Mouse (Mus musculus) fibroblast of lung, adult 2 months (primary cell): ENCODE results near the gene Sh3rf1.

Experiments
- DNase-seq: peaks from one replicate; pipeline ENCODE4 v3.0.0-alpha.2; 2011; ENCODE audit warnings: low read depth

Gene Sh3rf1

DNA sequence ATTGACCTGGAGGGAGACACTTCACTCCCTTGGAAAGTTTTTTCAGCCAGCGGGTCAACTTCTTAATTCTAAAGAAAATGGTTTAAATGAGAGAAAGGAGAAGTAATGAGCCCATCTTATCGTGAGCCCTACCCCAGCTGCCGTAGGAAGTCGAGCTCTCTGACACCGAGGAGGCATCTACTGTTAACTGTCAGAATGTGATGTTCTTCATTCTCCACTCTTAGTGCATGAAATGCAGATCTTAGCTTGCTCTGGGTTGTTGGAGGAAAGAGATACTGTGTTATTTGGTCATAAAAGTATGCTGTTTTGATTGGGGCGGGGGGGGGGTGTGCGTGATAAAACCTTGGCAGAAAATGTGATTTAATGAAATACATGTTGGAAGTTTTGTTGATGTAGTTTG, 62.7 kb downstream of the Sh3rf1 start:
- no peak for DNase-seq

DNA sequence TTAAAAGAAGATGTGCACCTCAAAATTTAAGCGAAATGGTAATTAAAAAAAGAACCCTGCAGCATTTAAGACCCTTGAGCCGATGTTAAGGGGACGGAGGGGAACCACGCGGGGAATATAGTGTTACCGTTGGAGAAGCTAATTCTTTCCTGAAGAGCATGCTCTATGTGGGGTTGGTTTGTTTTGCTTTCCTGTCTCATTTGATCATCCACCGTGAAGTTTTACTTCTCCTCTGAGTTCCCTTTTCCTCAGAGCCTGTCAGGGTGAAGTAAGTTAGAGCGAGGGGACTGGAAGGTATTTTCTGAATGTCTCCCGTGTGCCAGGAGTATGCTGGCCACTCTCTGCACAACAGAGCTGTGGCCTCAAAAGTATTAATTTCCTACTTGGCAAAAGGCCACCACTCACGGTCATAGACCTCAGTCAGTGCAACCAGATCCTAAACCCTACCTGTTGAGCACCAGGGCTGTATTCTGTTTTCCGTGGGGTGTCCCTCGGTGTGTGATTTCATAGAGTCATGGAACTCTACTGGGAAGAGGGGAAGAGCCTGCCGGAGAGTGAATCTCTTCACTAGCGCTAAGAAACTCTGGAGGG, 63.2 kb downstream of the Sh3rf1 start:
- no peak for DNase-seq

DNA sequence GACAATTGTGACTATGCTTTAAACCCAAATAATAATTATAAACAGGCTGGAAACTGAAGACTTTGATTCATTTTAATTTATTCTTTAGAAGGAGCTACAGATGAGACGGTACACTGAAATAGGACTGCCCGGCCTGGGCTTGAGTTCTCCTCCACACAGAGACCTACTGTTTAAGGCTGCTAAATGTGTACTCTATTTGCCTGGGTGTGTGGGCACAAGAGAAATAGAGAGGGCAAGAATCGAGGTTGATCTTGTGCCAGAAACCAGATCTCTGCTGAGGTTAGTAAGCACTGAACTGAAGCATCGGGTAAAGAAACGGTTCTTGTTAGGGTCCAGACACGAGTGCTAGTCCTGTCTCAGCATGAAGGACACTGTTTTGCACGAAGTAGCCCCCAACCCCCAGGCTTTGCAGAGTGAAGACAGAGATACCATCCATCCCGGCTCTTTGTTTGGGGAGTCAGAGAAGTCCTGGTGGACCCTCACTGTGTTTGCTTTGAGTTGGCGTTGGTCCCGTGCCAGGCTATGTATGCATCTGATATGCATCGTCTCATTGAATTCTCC, 64.4 kb downstream of the Sh3rf1 start:
- no peak for DNase-seq

DNA sequence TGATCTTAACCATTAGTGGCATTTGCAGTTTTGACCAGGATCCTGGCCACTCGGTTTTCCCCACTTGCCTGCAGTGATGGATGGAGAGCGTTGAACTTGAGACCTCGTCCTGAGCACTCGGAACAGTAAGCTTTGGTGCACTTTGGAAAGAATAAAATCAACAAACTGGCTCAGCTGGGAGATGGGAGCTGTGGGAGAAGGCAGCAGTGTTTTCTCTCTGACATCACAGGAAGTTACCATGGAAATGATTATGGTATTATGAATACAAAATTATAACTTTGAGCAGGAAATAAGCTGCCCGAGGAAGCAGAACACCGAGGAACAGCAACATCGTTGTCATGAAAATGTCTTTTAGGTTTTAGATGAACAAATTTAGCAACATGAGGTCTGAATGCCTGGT, 65.0 kb downstream of the Sh3rf1 start:
- peak; percentile 75 for DNase-seq

DNA sequence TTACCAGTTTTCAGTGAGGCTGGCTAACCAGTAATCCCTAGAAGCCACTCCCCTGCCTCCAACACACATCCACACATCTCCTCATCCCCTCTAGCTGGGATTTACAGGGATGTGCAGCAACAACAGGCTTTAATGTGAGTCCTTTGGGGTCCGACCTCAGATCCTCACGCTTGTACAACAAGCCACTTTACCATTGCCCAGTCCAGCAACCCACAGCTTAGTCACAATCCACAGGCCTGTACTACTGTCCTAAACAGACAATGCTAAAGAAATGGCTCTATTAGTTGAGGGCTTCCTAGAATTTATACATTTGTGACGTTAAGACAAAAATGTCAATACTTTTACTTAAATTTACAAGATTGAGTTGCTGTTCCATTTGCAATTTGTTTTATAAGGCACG, 71.4 kb downstream of the Sh3rf1 start:
- no peak for DNase-seq

DNA sequence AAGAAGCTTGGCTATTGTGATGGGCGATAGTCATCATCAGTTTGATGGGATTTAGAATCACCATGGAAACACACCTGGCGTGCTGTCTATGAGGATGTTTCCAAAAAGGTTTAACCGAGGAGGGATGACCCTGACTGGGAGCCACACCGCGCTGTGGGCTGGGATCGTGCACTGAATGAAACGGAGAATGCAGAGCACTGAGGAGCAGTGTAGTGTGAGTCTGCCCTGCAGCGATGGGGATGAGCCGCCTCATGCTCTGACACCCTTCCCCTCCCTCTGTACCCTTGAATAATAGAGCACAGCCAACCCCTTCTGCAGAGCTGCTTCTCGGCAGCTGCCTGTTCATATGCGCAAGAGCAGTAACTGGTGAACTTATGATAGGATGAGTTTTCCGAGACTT, 71.8 kb downstream of the Sh3rf1 start:
- no peak for DNase-seq

DNA sequence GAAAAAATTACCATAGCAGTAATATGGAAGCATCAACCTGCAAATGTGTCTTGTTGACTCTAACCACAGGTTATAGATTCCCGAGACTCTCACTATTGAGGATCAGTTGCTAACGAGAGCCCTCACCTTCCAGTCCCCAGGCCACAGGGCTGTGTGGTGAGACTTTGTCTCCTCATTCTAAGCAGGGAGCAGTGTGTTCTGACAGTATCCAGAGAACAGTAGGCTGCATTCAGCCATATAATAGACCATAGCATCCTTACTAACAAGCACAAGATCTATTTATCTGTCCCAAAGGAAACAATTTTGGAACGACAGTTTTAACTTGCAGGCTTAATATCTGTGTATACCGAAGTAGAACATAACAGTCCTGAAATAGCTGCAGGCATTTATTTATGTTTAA, 75.2 kb downstream of the Sh3rf1 start:
- DNase-seq, result no peak

DNA sequence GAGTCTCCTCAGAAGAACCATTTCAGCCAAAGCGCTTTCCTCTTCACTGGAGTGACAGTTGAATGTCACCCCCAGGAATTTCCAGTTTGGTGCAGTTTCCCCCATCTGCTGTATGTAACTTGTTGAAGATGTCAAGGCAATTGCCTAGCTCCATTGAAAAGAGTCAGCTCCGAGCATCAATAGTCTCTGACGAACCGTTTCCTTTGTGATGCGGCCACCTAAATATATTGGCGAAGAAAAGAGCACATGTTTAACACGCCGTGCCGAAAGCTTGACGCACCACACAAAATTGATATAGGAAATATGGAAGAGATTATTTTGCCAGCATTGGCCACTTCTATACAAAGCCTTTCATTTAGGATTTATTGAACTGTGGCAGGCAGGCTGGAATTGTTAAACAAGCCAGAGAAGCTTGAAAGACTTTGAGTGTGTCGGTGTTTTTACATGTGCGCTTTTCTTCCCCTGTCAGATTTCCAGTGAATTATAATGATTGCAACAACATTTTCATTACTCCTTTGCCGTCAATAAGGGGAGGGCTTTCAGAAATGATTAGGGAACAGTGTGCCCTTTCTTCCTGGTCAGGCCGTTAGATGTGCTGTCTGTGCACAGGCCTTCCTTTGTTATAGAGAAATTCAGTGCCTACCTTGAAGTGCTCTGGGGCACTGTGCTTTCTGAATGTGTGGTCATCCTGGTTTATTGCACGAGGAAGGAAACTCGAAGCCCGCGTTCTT, 77.8 kb downstream of the Sh3rf1 start:
- no peak for DNase-seq

DNA sequence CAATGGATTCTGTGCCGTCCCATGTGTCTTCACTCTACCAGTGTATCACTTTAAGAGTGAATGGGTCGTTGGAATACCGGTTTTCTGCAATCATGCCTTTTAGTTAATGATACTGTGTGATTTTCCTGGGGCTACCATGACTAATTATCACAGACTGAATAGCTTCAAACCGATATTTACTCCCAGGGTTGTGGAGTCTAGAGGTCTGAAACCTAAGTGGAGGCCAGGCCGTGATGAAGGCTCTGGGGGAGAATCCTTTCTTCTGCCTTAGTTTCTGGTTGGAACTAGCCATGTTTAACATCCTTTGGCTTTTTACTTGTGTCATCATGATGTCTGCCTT, 78.3 kb downstream of the Sh3rf1 start:
- no peak for DNase-seq

DNA sequence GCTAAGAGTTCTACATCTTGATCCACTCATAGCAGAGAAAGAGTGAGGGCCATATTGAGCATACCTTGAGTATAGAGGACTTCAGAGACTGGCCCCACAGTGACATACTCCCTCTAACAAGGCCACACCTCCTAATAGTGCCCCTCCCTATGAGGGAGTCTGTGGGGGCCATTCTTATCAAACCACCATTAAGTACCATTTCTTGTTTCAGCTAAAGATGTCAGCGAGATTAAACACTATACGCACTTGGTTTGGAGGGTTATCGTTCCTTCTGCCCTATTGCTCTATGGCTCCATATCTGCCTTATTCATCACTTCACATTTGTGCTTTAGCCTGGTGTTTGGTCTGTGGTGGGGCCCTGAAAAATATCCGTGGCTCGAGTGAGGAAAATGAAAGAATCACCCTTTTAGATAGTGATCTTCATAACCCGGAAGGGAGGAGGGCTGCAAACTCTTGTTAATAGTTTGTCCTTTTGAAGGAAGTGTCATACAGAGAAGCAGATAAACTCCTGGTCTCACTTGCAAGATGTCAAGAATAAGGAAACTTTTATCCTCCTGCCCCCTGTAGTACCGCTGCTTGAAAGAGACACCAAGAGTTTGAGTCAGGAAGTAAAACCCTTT, 81.9 kb downstream of the Sh3rf1 start:
- no peak for DNase-seq

DNA sequence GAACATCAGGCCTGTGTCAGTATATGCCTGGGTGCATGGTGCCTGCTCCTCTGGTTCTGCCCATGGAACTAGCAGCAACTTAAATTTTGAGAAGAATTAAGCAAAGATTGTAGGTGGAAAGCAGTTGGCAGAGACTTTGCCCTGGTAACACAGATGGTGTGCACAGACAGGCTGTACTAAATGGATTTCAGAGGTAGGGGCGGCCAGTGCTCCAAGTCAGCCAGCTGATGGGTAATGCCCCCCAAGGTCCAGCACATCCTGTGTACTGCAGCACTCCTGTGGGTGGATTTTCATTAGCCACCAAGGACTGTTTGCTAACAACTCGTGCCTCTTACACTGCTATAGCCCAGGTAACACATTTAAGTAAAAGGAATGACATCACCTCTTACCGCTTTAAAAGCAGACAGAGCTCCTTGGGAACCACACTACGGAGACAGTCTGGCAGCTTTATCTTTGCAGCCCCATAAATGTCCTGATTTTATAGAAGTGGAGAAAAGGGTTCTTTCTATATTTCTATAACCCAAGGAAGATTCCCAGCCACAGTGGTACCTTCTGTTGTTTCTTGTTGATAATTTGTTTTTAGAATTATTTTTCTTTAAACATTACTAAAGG, 82.9 kb downstream of the Sh3rf1 start:
- no peak for DNase-seq

DNA sequence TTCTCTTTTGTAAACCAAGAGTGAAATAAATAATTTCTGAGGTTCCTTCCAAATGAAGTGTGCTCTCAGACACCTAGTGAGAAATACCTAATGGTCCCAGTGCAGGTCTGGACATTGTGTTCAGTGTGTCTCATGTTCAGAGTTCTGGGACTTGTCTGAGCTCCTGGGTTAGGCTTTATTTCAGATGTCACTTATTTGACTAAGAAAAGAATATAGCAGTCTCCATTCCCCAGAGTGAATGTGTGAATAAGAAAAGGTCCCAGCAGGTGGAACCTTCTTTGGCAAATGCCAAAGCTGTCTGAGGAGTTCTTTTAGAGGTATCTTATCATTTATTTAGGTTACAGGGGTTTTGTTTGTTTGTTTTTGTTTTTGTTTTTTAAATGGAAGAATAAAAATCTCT, 85.2 kb downstream of the Sh3rf1 start:
- no peak for DNase-seq

DNA sequence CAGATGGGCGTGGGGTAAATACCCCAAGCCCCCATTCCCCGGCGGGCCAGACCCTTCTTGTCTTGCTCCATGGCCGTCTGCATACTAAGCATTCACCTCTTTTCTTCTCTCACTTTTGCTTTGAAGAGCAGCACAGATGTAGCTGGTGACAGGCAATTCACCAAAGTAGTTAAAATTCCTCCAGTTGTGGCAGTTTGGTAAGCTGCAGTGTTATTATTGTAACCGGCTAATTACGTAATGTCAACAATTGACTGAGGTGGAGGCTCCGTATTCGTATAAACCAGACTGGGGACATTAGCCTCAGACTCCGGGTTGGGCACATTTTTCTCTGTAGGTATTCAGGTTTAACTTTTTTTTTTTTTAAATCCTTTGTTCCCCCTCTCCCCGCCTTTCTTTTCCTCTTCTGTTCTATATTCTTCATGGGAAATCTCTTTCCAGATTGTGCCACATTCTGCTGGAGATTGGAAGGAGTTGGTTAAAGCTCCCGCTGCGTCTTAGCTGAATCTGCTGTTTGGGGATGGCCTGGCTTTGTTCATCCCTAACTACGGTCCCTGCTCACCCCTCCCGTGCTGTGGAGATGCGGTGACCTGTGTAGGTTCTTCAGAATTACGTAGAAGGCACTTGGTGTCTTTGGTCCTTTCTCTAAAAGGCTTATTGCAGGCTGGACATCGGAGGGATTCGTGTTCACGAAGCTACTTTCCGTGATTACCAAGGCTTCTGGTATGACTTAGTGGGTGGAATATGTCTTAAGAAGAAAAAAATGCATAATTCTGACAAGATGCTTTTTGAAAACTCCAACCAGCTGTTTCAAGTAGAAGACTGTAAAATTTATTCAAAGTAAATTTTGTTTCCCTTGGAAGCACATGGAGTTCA, 86.1 kb downstream of the Sh3rf1 start:
- DNase-seq, result no peak

DNA sequence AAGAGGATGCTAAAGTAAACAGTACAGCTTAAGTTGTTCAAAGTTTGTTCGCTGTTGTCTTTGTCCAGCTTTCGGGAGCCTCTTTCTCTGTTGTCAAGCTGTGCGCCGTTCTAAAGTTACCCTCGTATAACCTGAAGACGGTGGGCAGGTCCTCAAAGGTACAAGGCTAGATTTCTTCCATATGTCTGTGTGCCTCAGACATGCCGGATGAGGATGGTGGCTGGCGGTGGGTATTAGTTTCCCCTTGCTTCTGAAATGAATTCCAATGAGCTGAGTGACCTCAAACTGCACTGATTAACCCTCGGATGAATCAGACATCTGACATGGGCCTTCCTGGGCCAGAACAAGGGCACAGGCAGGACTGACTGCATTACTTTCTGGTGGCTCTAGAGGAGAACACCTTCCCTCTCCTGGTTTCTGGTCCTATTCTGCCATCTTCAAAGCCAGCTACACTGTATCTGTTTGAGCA, 86.8 kb downstream of the Sh3rf1 start:
- DNase-seq, result no peak

DNA sequence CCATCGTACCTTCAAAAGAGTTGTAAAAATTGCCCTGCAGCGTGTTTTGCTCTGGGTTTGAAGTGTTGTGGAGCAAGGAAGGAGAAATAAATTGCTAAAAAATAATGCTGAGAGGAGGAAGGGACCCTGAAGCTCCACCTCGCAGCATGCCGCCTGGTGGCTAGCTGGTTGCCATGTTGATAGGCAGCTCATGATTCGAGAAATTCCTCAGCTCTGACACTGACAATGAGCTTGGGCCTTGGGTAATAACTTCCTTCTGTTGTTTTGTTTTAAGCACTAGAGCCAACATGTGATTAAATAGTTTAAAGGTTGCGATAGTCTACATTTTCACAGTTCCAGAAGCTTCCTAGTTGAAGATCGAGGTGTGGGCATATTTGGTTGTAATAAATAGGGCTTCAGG, 89.3 kb downstream of the Sh3rf1 start:
- no peak for DNase-seq

DNA sequence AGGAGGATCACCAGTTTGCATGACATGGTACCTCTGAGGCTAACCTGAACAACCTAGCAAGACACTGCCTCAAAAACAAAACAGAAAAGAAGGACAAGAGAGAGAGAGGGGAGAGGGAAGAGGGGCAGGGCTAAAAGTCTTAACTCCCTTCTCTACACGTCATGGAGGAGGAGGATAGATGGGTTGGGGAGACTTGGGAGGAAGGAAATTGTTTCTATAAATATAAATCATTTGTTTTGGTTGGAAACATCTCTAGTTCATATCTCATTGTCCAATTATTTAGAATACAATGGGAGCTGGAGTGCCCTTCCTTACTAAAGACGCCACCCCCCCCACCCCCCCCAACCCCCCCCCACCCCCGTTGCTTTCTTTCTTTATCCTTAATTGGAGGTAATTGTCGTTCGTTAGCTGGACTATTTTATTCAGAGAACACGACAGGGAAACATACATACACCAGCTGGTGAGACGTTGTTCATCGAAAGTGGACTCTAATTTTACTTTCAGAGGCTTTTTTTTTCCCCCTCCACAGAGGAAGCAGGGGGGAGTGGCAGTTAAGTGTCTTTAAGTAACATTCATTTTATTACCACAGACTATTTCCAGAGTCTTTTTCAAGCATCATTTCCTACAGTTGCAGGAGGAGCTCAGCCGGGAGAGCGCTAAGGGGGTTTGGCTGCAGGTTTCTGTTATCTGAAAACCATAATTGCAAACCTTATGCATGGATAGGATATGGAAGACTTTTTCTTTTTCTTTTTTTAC, 92.5 kb downstream of the Sh3rf1 start:
- no peak for DNase-seq

DNA sequence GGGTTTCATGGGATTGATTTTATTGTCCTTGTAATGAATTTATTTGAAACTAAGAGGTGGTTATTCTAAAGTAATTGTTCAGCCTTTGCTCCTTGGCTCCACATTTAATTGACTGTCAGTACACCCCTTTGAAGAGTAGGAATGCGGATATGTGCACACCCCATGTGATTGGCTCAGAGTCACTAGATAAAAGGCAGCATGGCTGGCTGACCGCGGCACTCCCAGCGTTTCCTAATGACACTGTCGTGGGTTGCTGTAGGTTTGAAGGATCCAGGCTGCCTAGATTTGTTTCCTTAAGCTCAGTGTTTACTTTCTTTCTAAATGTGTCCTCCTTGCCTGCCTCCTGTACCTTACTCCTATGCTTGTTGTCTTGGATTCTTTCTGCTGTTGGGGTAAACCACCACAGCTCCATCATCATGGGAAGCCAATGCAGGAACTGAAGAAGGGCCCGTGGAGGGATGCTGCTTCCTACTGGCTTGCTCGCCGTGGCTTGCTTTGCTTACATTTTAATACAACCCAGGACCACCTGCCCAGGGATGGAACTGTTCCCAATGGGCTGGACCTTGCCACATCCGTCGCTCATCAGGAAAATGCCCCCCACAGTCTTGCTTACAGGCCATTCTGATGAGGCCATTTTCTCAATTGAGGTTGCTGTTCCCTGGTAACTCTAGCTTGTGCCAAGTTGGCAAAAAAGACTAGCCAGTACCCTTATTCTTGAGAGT, 93.3 kb downstream of the Sh3rf1 start:
- DNase-seq, result no peak

DNA sequence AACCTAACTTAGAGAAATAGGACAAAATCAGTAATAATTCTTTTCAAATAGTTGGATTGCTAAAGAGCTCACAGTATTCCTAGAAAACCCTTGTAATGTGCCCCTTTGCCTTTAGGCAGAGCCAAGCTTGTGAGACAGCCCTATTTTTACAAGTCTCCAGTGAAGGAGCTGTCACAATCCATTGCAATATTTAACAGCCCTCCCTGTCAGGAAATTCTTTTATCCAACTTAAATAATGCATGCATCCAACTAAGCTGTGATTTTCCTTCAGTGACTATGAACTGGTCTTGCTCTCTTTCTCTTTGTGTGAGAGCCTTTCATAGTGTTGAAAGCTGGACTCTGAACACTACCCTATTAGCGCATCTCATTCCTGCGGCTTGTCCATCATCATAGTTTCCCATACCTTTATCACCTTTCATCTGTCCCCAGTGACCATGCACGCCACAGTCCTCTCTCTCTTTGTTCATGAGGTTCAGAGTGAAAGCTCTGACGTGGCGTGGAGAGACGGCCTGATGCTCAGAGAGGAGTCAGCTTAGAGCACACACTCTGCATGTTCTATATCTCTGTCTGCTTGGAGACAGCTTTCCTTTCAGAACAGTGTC, 94.0 kb downstream of the Sh3rf1 start:
- DNase-seq, result no peak

DNA sequence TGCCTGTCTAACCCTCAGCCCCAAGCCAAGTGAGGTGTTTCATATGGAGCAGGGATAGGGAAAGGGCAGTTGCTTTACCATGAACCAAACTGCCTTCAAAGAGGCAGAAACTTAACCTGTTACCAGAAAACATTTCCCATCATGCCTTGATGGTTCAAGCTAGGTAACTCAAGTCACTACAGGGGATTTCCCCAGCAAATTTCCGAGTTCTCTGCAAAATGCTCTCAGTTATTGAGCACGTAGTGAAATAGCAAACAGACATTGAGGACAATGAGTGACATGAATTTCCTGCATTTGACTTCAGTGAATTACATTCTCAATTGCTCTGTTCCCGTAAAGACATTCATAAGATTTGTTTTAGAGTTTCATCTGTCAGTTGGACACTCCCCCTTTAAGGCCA, 97.5 kb downstream of the Sh3rf1 start:
- DNase-seq, result no peak

DNA sequence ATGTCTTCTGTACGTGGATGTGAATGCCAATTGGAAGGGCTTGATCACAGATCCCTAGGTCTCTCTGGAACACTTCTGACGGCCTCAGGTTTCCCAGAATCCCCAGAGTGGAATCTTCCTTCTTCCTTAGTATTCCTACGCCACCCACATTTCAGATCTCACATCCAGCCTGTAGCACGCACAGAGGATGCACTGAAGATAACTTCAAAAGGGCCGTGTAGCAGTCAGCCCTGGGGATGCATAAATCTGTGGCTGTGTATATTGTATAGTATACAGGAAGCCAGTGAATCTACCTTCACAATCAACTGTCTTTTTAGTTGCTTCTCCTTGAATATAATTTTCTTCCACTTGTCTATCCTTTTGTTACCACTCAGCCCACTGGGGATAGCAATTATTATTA, 98.1 kb downstream of the Sh3rf1 start:
- no peak for DNase-seq
